Mouse (Mus musculus) hindbrain, embryonic 12.5 days (tissue): ENCODE data around the gene Zfhx3. TPM values are rescaled to one million over a fixed set of nuclear protein-coding genes. Genes with fewer than 3 reads are reported as not detected.
A peak's percentile ranks its signal among the peaks of the same experiment; 100 is the strongest.

ENCODE experiments used
- ATAC-seq: fragments of 200-750 bp; cut with Nextera tagmentation; 2 replicates; pipeline ENCODE4 v1.8.0; 2017; ENCODE audit warnings: moderate TSS enrichment; ENCODE audit not compliant: low FRiP score
- H3K27ac ChIP-seq: fragments of 300-500 bp; sonication (generic); 2 replicates; pipeline ENCODE4 v1.5.1; 2016; ENCODE audit warnings: mild to moderate bottlenecking
- H3K27me3 ChIP-seq: fragments of 300-500 bp; sonication (generic); 2 replicates; pipeline ENCODE4 v1.6.1; 2016; ENCODE audit warnings: mild to moderate bottlenecking
- H3K36me3 ChIP-seq: fragments of 300-500 bp; sonication (generic); 2 replicates; pipeline ENCODE4 v1.6.1; 2016; ENCODE audit warnings: mild to moderate bottlenecking
- H3K4me1 ChIP-seq: fragments of 300-500 bp; sonication (generic); 2 replicates; pipeline ENCODE4 v1.6.1; 2016
- H3K4me2 ChIP-seq: fragments of 300-500 bp; sonication (generic); replicated peaks from 2 replicates; pipeline ENCODE4 v1.6.1; 2016; ENCODE audit warnings: mild to moderate bottlenecking
- H3K4me3 ChIP-seq: fragments of 300-500 bp; sonication (generic); 2 replicates; pipeline ENCODE4 v1.5.1; 2016; ENCODE audit warnings: mild to moderate bottlenecking
- H3K9ac ChIP-seq: fragments of 300-500 bp; sonication (generic); 2 replicates; pipeline ENCODE4 v1.6.1; 2016; ENCODE audit warnings: mild to moderate bottlenecking, moderate library complexity
- H3K9me3 ChIP-seq: fragments of 300-500 bp; sonication (generic); replicated peaks from 2 replicates; pipeline ENCODE4 v1.6.1; 2016; ENCODE audit warnings: mild to moderate bottlenecking
- WGBS: fragments of 180-500 bp; shearing (Covaris S2); methylation state at CpG from one replicate; pipeline ENCODE4 v1.1.7; 2016; 5-methylcytosine and 5-hydroxymethylcytosine counted together
- polyA plus RNA-seq: library from polyadenylated mRNA; unstranded; fragments of >200 nt; fragmentation: Nextera tagmentation; extraction: Ambion mirVana; gene quantifications from 2 replicates; pipeline ENCODE4 v1.2.1, GENCODE M21; 2016

Zfhx3 gene
- polyA plus RNA-seq, 1 experiment from 2014 or later, result 56.8 TPM

DNA sequence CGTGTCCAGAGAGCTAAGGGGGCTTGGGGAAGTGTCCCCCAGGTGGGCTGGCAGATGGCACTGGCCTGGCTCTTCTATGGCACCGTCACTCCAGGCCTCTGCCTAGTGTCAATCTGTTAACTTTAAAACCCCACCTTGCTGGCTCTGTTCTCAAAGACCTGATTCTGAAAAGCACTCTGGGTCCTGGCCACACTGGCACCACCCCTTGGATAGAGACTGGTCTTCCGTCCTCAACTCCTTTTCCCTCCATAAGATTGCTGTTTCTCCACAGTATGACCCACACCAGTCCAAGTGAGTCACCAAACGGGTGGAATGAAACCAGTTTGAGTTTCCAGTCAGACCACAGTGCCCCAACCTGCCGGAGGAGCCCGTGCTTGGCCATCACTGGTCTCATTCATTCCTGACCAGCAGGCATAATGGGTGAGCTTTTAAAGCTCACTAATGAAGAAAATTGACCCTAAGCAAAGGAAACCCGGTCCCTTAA, 304.5 kb downstream of the Zfhx3 start:
- 29% methylated on average over 7 of the region's 7 CpGs for WGBS
- no peaks in the 10 kb centered on the region for H3K9me3 ChIP-seq
- H3K27ac ChIP-seq, result peak overlapping the region; percentile 92
- peaks cover 38% of the 10 kb centered on the region for H3K4me1 ChIP-seq
- peak overlapping the region; percentile 48 for H3K4me2 ChIP-seq
- no peak overlapping the region for H3K4me3 ChIP-seq
- H3K9ac ChIP-seq, result no peak overlapping the region
- peak; percentile 29 for ATAC-seq
- H3K36me3 ChIP-seq, result no peaks in the 10 kb centered on the region
- H3K27me3 ChIP-seq, result no peaks in the 10 kb centered on the region; the same call in 1 of the 2 replicates

DNA sequence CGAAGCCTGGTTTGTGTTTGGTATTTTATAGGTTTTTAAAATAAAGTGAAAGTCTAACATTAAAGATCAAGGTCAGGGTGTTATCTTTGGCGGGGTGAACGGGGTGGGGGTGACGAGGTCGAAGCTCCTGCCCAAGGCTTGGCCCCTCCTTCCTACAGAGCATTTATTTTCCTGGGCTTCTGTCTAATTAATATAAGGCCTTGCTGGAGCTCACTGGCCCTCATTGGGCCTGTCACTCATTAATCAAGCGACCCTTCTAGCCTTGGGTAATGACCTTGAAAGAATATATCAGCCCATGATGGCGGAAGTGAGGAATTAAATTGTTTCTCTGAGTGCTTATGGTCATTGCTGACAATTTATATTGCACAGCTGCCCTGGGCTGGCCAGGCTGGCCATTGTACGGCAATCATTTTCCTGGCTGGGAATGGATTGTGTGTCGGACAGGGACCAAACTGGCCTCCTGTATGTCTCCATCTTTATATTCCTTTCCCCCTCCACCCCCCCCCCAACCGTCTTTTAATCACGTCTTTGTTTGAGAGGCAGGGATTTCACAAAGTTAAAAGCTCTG, 322.2 kb downstream of the Zfhx3 start:
- WGBS, result 52% methylated on average over 11 of the region's 11 CpGs
- peak overlapping the region; percentile 14 for H3K27ac ChIP-seq
- H3K9me3 ChIP-seq, result no peaks in the 10 kb centered on the region
- H3K36me3 ChIP-seq, result no peaks in the 10 kb centered on the region
- no peak overlapping the region for H3K4me3 ChIP-seq
- no peak overlapping the region for H3K4me2 ChIP-seq
- no peaks in the 10 kb centered on the region for H3K27me3 ChIP-seq
- ATAC-seq, result no peak; the same call in 1 of the 2 replicates
- H3K9ac ChIP-seq, result no peak overlapping the region
- H3K4me1 ChIP-seq, result peaks cover 4% of the 10 kb centered on the region; the same call in 1 of the 2 replicates

DNA sequence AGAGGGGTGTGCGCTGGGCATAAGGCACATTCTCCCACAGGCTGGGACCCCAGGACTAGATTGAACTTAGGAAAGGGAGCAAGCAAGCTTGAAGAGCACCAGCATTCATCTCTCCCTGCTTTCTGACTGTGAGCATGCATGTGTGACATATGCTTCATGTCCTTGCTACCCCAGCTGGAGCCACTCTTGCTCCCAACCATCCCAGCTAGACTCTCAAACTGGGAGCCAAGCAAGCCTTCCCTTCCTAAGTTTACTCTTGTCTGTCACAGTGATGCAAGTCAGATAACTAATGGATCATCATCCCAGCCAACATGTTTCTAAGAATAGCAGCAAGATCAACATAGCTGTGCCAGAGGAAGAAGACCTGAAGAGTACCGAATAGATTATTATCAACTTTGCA, 335.5 kb downstream of the Zfhx3 start:
- no peak for ATAC-seq
- no peak overlapping the region for H3K4me3 ChIP-seq
- WGBS, result 94% methylated on average over 2 of the region's 2 CpGs

DNA sequence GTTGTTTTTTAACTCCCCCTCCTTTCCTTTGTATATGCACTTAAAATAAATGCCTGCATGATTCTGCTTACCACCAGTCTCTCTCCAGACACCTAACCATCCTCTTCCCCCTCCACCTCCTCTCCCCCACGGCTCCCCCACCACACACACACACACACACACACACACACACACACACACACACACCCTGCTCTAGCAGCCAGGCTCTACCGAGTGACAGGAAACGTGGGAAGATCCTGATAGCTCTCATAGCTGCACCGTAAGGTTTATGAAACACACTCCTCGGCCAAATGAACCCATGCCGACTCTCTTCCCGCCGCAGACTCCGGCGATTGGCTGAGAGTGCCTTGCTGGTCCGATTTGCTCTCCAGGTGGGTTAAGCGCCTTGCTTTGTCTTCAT, 339.5 kb downstream of the Zfhx3 start:
- ATAC-seq, result no peak
- Histone ChIP-seq H3K4me3 (no peak overlapping the region), H3K9ac (no peak overlapping the region), H3K9me3 (no peaks in the 10 kb centered on the region), H3K4me1 (no peaks in the 10 kb centered on the region), H3K27me3 (peaks cover 4% of the 10 kb centered on the region; the same call in 1 of the 2 replicates), H3K4me2 (no peak overlapping the region), H3K27ac (peak overlapping the region; percentile 63), H3K36me3 (no peaks in the 10 kb centered on the region)
- WGBS, result 68% methylated on average over 12 of the region's 12 CpGs

More for the DNA sequence above, 335.5 kb downstream of the Zfhx3 start:
- H3K9me3 ChIP-seq, result no peaks in the 10 kb centered on the region
- no peak overlapping the region for H3K27ac ChIP-seq
- no peaks in the 10 kb centered on the region for H3K27me3 ChIP-seq
- no peaks in the 10 kb centered on the region for H3K36me3 ChIP-seq
- H3K4me1 ChIP-seq, result no peaks in the 10 kb centered on the region
- no peak overlapping the region for H3K9ac ChIP-seq
- H3K4me2 ChIP-seq, result no peak overlapping the region

DNA sequence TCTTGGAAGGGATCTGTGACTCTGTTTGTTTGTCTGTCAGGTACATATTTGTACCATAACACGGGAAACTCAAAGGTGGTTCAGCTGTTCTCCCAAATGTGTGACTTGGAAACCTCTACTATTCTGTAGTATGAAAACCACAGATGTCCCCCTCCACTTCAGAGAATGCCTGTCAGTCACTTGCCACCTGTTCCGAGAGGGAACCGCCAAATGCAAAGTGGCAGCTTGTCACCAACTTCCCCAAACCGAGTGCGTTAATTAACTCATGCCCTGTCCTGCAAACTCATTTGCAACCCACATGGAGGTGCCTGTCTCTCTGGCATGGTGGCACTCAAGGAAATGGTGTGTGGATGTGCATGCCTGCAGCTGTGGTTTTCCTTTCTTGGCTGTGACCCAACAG, 343.7 kb downstream of the Zfhx3 start:
- ATAC-seq, result no peak
- Histone ChIP-seq H3K27ac (no peak overlapping the region), H3K27me3 (peaks cover 7% of the 10 kb centered on the region; the same call in 1 of the 2 replicates), H3K9ac (no peak overlapping the region), H3K9me3 (no peaks in the 10 kb centered on the region), H3K4me2 (no peak overlapping the region), H3K36me3 (no peaks in the 10 kb centered on the region), H3K4me1 (no peaks in the 10 kb centered on the region), H3K4me3 (no peak overlapping the region)
- WGBS, result 56% methylated on average over 5 of the region's 5 CpGs

DNA sequence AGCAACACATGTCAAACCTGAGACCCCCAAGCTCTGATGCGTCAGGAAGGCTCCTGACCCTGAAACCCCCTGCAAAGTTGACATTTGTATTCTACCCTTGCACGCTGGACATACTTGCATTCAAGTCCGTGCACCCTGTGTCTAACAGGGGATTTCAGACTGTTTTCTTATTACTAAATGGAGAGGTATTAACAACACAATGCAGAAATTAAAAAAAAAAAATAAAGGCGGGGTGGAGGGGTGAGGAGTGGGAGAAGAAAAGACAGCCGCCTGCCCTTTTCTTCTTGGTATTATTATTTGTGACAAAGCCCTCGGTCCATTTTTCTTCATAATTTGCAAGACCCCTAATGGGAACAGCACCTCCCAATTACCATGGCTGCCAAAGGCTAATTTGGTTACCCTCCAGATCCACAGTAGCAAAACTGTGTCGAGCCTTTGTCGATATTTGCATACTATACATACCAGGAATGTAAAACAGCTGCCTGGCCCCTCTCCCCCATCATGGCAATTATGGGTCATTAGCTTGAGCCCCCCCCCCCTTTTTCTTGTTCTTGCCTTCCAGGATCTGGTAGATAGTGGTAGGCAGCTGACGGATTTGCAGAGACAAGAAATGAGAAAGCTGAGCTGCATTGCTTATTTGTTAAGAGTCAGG, 358.6 kb downstream of the Zfhx3 start:
- no peaks in the 10 kb centered on the region for H3K9me3 ChIP-seq
- no peak overlapping the region for H3K4me2 ChIP-seq
- WGBS, result 33% methylated on average over 9 of the region's 9 CpGs
- peak overlapping the region; percentile 23; the same call in 1 of the 2 replicates for H3K27ac ChIP-seq
- peaks cover 21% of the 10 kb centered on the region for H3K4me1 ChIP-seq
- no peak overlapping the region for H3K4me3 ChIP-seq
- no peak overlapping the region for H3K9ac ChIP-seq
- ATAC-seq, result peak; percentile 83
- peaks cover 41% of the 10 kb centered on the region for H3K27me3 ChIP-seq
- no peaks in the 10 kb centered on the region for H3K36me3 ChIP-seq

DNA sequence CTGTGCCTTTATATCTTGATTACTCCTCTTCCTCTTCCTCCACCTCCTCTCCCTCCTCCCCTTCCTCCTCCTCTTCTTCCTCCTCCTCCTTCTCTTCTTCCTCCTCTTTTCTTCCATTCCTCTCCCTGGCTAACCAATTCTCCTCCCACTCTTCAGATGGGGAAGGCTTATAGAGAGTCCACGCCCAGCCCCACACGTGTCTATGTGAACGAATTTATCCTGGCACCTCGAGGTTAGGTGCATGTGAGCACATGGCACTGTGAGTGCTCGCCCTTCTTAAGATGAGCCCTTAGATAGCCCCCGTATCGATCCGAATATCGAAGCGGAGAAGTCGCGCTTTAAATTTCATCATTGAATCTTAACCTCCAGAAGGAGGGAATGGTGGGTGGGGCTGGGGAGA, 359.2 kb downstream of the Zfhx3 start:
- Histone ChIP-seq H3K4me3 (no peak overlapping the region), H3K9me3 (no peaks in the 10 kb centered on the region), H3K4me1 (peaks cover 21% of the 10 kb centered on the region), H3K36me3 (no peaks in the 10 kb centered on the region), H3K27me3 (peaks cover 41% of the 10 kb centered on the region), H3K27ac (peak overlapping the region; percentile 23; the same call in 1 of the 2 replicates), H3K4me2 (no peak overlapping the region), H3K9ac (no peak overlapping the region)
- peak; percentile 56 for ATAC-seq
- 82% methylated on average over 12 of the region's 12 CpGs for WGBS

DNA sequence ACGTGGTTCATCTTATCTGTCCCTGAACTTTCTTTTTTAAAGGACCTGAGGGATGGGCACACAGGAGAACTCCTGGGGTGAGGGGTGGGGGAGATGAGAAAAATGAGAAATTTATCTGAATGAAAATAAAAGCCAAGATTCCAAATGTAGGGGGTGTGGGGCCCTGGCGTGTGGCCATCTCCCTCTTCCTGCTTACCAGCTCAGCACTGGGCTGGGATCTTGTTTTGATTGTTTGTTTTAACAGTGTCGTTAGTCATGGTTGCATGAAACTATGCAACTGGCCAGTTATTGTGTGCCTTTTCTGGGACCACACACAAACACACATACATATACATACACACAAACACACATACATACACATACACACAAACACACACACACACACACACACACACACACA, 362.9 kb downstream of the Zfhx3 start:
- Histone ChIP-seq H3K9ac (no peak overlapping the region), H3K9me3 (no peaks in the 10 kb centered on the region), H3K27ac (no peak overlapping the region), H3K36me3 (no peaks in the 10 kb centered on the region), H3K4me3 (no peak overlapping the region), H3K27me3 (peaks cover 30% of the 10 kb centered on the region), H3K4me2 (no peak overlapping the region), H3K4me1 (peaks cover 20% of the 10 kb centered on the region)
- ATAC-seq, result no peak
- WGBS, result 67% methylated on average over 3 of the region's 3 CpGs

DNA sequence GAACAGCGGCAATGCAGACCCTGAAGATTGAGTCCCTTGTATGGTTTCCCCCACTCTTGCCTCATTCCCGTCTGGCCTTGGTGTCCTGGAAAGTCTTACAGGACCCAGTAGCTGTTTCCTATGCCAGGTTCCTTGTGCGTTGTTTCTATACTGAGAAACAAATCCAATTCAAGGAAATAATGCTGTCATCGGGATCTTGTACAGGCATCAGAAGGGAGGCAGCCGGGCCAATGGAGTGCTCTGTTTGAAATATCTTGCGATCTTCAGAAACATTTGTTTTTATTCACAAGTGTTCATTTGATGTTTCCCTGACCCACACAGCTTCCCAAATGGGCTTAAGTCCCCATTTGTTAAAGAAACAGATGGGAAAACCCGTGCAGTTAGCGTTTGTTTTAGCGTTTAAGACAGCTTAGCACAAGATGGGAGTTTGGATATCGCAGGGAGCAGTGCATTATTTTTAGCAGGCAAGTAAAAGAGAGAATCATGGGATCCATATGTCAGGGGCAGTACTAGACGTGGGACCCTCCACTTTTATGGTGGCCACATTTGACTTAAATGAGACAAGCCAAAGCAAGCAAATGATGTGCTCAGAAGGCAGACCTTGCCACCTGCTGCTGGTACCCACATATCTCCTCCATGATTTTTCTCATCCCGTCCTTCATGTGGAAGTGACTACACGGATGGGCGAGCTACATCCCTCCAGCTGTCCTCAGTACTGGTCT, 367.2 kb downstream of the Zfhx3 start:
- H3K4me3 ChIP-seq, result no peak overlapping the region
- ATAC-seq, result no peak
- peaks cover 4% of the 10 kb centered on the region; the same call in 1 of the 2 replicates for H3K4me1 ChIP-seq
- no peaks in the 10 kb centered on the region for H3K36me3 ChIP-seq
- peaks cover 14% of the 10 kb centered on the region for H3K27me3 ChIP-seq
- H3K4me2 ChIP-seq, result no peak overlapping the region
- 86% methylated on average over 14 of the region's 14 CpGs for WGBS
- H3K9me3 ChIP-seq, result no peaks in the 10 kb centered on the region
- H3K27ac ChIP-seq, result no peak overlapping the region
- H3K9ac ChIP-seq, result no peak overlapping the region

DNA sequence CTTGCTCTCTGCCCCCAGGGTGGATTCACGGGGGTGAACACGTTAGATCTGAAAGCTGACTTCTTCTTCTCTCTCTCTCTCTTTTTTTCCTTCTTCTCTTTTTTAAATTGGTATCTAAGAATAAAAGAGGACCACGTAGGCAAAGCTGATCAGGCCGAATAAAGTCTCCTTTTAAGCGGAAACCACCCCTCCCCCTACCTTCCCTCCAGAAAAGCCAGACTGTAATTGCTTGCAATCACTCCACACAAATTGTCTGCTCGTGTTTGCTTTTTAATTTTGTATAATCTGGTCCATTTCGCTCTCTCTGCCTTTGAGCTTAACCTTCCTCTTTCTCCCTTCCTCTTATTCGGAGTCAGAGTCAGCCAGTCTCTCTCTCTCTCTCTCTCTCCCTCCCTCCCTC, 372.6 kb downstream of the Zfhx3 start:
- Histone ChIP-seq H3K9me3 (no peaks in the 10 kb centered on the region), H3K4me2 (no peak overlapping the region), H3K36me3 (no peaks in the 10 kb centered on the region), H3K4me1 (peaks cover 8% of the 10 kb centered on the region; the same call in 1 of the 2 replicates), H3K4me3 (no peak overlapping the region), H3K9ac (no peak overlapping the region), H3K27me3 (peaks cover 3% of the 10 kb centered on the region), H3K27ac (no peak overlapping the region)
- ATAC-seq, result no peak
- WGBS, result 36% methylated on average over 8 of the region's 8 CpGs

DNA sequence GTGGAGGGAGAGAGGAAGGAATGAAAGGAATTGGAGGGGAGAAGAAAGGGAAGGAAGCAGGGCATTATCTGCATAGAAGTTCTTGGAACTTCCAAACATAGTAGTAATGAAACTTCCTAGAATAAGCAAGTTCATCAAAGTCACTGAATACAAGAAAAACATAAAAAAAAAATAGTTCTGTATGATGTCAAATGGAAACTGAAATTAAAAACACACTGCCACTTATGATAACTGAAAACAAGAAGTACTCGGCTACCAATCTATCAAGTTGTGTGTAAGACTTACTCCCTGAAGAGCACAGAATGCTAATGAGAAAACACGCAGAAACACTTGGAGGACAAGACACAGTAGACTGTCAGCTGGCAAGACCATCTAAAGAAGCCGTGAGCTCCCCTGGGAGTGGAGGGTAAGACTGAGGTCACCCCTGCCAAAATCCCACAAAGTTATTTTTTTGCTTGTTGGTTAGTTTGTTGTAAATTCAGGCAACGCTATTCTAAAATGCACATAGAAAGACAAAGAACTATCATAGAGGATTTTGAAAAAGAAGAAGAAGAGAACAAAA, 375.2 kb downstream of the Zfhx3 start:
- H3K9me3 ChIP-seq, result no peaks in the 10 kb centered on the region
- peaks cover 3% of the 10 kb centered on the region for H3K27me3 ChIP-seq
- no peaks in the 10 kb centered on the region for H3K36me3 ChIP-seq
- no peak overlapping the region for H3K4me3 ChIP-seq
- H3K27ac ChIP-seq, result no peak overlapping the region
- ATAC-seq, result no peak
- H3K4me2 ChIP-seq, result no peak overlapping the region
- H3K4me1 ChIP-seq, result peaks cover 8% of the 10 kb centered on the region; the same call in 1 of the 2 replicates
- H3K9ac ChIP-seq, result no peak overlapping the region
- WGBS, result 69% methylated on average over 4 of the region's 4 CpGs

DNA sequence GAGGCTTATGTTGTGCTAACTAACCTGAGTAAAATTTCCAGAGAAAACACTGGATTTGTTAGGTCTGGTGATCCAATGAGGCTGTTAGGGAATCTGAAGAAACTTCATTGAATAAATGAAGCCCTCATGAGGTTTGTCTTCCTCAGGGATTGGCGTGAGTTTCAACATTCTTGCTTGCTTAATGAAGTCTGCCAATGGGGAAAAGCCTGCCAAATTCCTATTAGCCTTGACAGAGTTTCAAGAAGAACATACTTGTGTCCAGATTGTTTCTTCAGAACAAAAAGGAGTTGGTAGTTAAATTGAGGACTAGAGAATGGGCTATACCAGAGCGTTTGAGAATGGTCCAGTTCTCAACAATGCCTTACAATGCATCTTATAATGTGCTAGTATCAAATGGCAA, 385.3 kb downstream of the Zfhx3 start:
- WGBS, result 86% methylated on average over 2 of the region's 2 CpGs
- no peak for ATAC-seq
- H3K36me3 ChIP-seq, result no peaks in the 10 kb centered on the region

More for the DNA sequence above, 385.3 kb downstream of the Zfhx3 start:
- no peak overlapping the region for H3K9ac ChIP-seq
- no peak overlapping the region for H3K27ac ChIP-seq
- no peaks in the 10 kb centered on the region for H3K4me1 ChIP-seq
- H3K9me3 ChIP-seq, result no peaks in the 10 kb centered on the region
- H3K4me2 ChIP-seq, result no peak overlapping the region
- H3K27me3 ChIP-seq, result 0 out of 2 replicates have a peak, but pooled peaks cover 2% of the 10 kb centered on the region
- no peak overlapping the region for H3K4me3 ChIP-seq
